Mouse (Mus musculus) cerebral cortex, adult 2 months (tissue): ENCODE results near the gene Plcd1.

ENCODE experiments used
- WGBS: fragments of 180-500 bp; shearing (Covaris S2); methylation state at CpG from one replicate; pipeline ENCODE4 v1.1.7; 2018; 5-methylcytosine and 5-hydroxymethylcytosine counted together

The Plcd1 gene

DNA sequence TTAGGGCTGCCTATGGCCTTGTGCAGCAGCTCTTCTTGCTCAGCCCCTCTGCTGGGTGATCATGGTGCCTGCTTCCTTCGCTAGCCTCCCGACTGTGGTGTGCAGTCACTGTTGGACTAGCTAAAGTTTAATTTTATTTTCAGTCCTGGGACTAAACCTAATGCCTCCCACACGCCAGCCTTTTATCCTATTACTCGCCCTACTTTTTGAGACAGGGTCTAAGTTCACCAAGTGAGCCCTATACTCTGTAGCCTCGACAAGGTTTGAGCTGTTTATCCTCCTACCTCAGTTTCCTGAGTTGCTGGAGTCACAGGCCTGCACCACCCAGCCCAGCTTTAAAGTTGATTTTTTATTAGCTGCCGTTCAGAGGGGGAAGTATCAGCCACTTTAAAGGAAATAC, 68.0 kb downstream of the Plcd1 start:
- WGBS = 77% methylated on average over 6 of the region's 6 CpGs

DNA sequence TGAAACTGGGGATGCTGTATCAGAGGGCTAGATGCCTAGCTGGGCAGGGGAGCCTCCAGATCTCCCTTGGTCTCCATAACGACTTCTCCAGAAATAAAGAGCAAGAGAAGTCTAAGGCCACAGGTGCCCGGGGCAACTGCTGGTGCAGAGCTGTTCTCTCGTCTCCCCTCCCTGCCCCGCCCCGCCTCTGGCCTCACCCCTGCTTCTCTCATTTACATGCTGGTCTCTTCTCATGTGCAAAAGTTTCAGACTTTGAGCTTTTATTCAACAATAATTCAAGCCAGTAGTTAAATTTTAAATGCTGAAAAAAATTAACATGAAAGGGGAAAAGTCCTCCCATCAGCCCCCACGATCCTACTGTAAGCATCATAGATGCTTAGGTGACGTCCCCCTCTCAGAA, 71.6 kb downstream of the Plcd1 start:
- 85% methylated on average over 7 of the region's 7 CpGs for WGBS
